Mouse (Mus musculus) neural tube, embryonic 15.5 days (tissue): Measurements from ENCODE around the gene Tmtc2. TPM values are rescaled to one million over a fixed set of nuclear protein-coding genes. Genes with fewer than 3 reads are reported as not detected.

ENCODE experiments used
- ATAC-seq: fragments of 200-750 bp; cut with Nextera tagmentation; 2 replicates; pipeline ENCODE4 v1.8.0; 2017; ENCODE audit warnings: mild to moderate bottlenecking, moderate TSS enrichment, moderate library complexity; ENCODE audit not compliant: low FRiP score
- H3K27ac ChIP-seq: fragments of 300-500 bp; sonication (generic); replicated peaks from 2 replicates; pipeline ENCODE4 v1.5.1; 2015; ENCODE audit warnings: mild to moderate bottlenecking, inconsistent platforms
- H3K27me3 ChIP-seq: fragments of 300-500 bp; sonication (generic); replicated peaks from 2 replicates; pipeline ENCODE4 v1.6.1; 2015; ENCODE audit warnings: inconsistent platforms
- H3K36me3 ChIP-seq: fragments of 300-500 bp; sonication (generic); 2 replicates; pipeline ENCODE4 v1.6.1; 2015; ENCODE audit warnings: inconsistent platforms
- H3K4me1 ChIP-seq: fragments of 300-500 bp; sonication (generic); 2 replicates; pipeline ENCODE4 v1.6.1; 2015; ENCODE audit warnings: inconsistent platforms
- H3K4me2 ChIP-seq: fragments of 300-500 bp; sonication (generic); 2 replicates; pipeline ENCODE4 v1.6.1; 2015; ENCODE audit warnings: inconsistent platforms, mild to moderate bottlenecking, moderate library complexity
- H3K4me3 ChIP-seq: fragments of 300-500 bp; sonication (generic); replicated peaks from 2 replicates; pipeline ENCODE4 v1.5.1; 2015; ENCODE audit warnings: mild to moderate bottlenecking, inconsistent platforms
- H3K9ac ChIP-seq: fragments of 300-500 bp; sonication (generic); replicated peaks from 2 replicates; pipeline ENCODE4 v1.6.1; 2015; ENCODE audit warnings: mild to moderate bottlenecking, inconsistent platforms
- H3K9me3 ChIP-seq: fragments of 300-500 bp; sonication (generic); replicated peaks from 2 replicates; pipeline ENCODE4 v1.6.1; 2016; ENCODE audit warnings: inconsistent platforms
- WGBS: fragments of 180-500 bp; shearing (Covaris S2); methylation state at CpG from one replicate; pipeline ENCODE4 v1.1.7; 2015; ENCODE audit warnings: mixed read lengths; 5-methylcytosine and 5-hydroxymethylcytosine counted together
- polyA plus RNA-seq: library from polyadenylated mRNA; unstranded; fragments of >200 nt; fragmentation: Nextera tagmentation; extraction: Ambion mirVana; gene quantifications from 2 replicates; pipeline ENCODE4 v1.2.1, GENCODE M21; 2015

Tmtc2 gene
- polyA plus RNA-seq = 7.3 and 7.8 TPM in 2 replicates

- Histone ChIP-seq H3K9ac (peak within 1 kb of the TSS; percentile 79), H3K27me3 (no peaks in the 10 kb centered on the region), H3K4me3 (peak within 1 kb of the TSS; percentile 78), H3K27ac (peak within 1 kb of the TSS; percentile 92), H3K36me3 (no peaks in the 10 kb centered on the region), H3K9me3 (no peaks in the 10 kb centered on the region), H3K4me2 (peak within 1 kb of the TSS; percentile 84), H3K4me1 (peaks cover 45% of the 10 kb centered on the region)
- under 1% methylated on average over 61 of the region's 61 CpGs for WGBS
- peak; percentile 97 for ATAC-seq
Observed at GRCm38 (mm10) chr10:105573908-105574694, at the start of gene Tmtc2. Gene Tmtc2, minus strand, starts transcription at chr10:105574451.

GRCm38 (mm10) chr10:105612117-105612516 lies 37.9 kb upstream of the Tmtc2 start:
- H3K4me2 ChIP-seq = no peak overlapping the region
- H3K9ac ChIP-seq = no peak overlapping the region
- no peaks in the 10 kb centered on the region for H3K36me3 ChIP-seq
- H3K4me3 ChIP-seq = no peak overlapping the region
- 83% methylated on average over 3 of the region's 3 CpGs for WGBS
- ATAC-seq = no peak
- H3K27me3 ChIP-seq = no peaks in the 10 kb centered on the region
- no peaks in the 10 kb centered on the region for H3K4me1 ChIP-seq
- no peak overlapping the region for H3K27ac ChIP-seq
- no peaks in the 10 kb centered on the region for H3K9me3 ChIP-seq

- ATAC-seq = no peak
- Histone ChIP-seq H3K4me1 (no peaks in the 10 kb centered on the region), H3K4me2 (no peak overlapping the region), H3K9me3 (no peaks in the 10 kb centered on the region), H3K27me3 (no peaks in the 10 kb centered on the region), H3K36me3 (no peaks in the 10 kb centered on the region), H3K9ac (no peak overlapping the region), H3K4me3 (no peak overlapping the region), H3K27ac (no peak overlapping the region)
- 87% methylated on average over 8 of the region's 8 CpGs for WGBS
Observed at GRCm38 (mm10) chr10:105598826-105599225, 24.6 kb upstream of the Tmtc2 start.

- Histone ChIP-seq H3K27ac (no peak overlapping the region), H3K4me3 (no peak overlapping the region), H3K27me3 (no peaks in the 10 kb centered on the region), H3K36me3 (no peaks in the 10 kb centered on the region), H3K4me1 (no peaks in the 10 kb centered on the region), H3K9me3 (no peaks in the 10 kb centered on the region), H3K9ac (no peak overlapping the region), H3K4me2 (no peak overlapping the region)
- WGBS = 85% methylated on average over 3 of the region's 3 CpGs
- ATAC-seq = no peak
Observed at GRCm38 (mm10) chr10:105597226-105597625, 23.0 kb upstream of the Tmtc2 start.

- Histone ChIP-seq H3K4me2 (no peak overlapping the region), H3K4me3 (no peak overlapping the region), H3K27me3 (no peaks in the 10 kb centered on the region), H3K4me1 (no peaks in the 10 kb centered on the region), H3K9ac (no peak overlapping the region), H3K36me3 (no peaks in the 10 kb centered on the region), H3K27ac (no peak overlapping the region), H3K9me3 (no peaks in the 10 kb centered on the region)
- 81% methylated on average over 7 of the region's 7 CpGs for WGBS
- ATAC-seq = no peak
Observed at GRCm38 (mm10) chr10:105595480-105596102, 21.3 kb upstream of the Tmtc2 start.

- H3K4me1 ChIP-seq = no peaks in the 10 kb centered on the region
- no peak overlapping the region for H3K4me3 ChIP-seq
- H3K27me3 ChIP-seq = no peaks in the 10 kb centered on the region
- H3K9ac ChIP-seq = no peak overlapping the region
- no peak overlapping the region for H3K27ac ChIP-seq
- ATAC-seq = no peak
- no peaks in the 10 kb centered on the region for H3K9me3 ChIP-seq
- no peak overlapping the region for H3K4me2 ChIP-seq
- H3K36me3 ChIP-seq = no peaks in the 10 kb centered on the region
Observed at GRCm38 (mm10) chr10:105588141-105588540, 13.9 kb upstream of the Tmtc2 start.

- Histone ChIP-seq H3K4me3 (no peak overlapping the region), H3K4me1 (peaks cover 20% of the 10 kb centered on the region), H3K36me3 (no peaks in the 10 kb centered on the region), H3K9ac (no peak overlapping the region), H3K9me3 (no peaks in the 10 kb centered on the region), H3K27ac (no peak overlapping the region), H3K4me2 (no peak overlapping the region), H3K27me3 (no peaks in the 10 kb centered on the region)
- no peak for ATAC-seq
- WGBS = 80% methylated on average over 2 of the region's 2 CpGs
Observed at GRCm38 (mm10) chr10:105579318-105579717, 5.1 kb upstream of the Tmtc2 start.

GRCm38 (mm10) chr10:105578291-105578845 lies 4.1 kb upstream of the Tmtc2 start:
- Histone ChIP-seq H3K27me3 (no peaks in the 10 kb centered on the region), H3K4me2 (peak overlapping the region; percentile 30), H3K4me3 (no peak overlapping the region), H3K36me3 (no peaks in the 10 kb centered on the region), H3K9ac (no peak overlapping the region), H3K4me1 (peaks cover 20% of the 10 kb centered on the region), H3K27ac (peak overlapping the region; percentile 11), H3K9me3 (no peaks in the 10 kb centered on the region)
- no peak for ATAC-seq
- WGBS = 39% methylated on average over 8 of the region's 8 CpGs

- under 1% methylated on average over 44 of the region's 44 CpGs for WGBS
- ATAC-seq = peak; percentile 77
- Histone ChIP-seq H3K36me3 (no peaks in the 10 kb centered on the region), H3K27me3 (no peaks in the 10 kb centered on the region), H3K4me2 (peak overlapping the region; percentile 84), H3K9me3 (no peaks in the 10 kb centered on the region), H3K4me3 (peak overlapping the region; percentile 78), H3K9ac (peak overlapping the region; percentile 79), H3K4me1 (peaks cover 45% of the 10 kb centered on the region), H3K27ac (peak overlapping the region; percentile 92)
Observed at GRCm38 (mm10) chr10:105574695-105575660, 727 bp upstream of the Tmtc2 start.

- Histone ChIP-seq H3K9me3 (no peaks in the 10 kb centered on the region), H3K4me2 (peak overlapping the region; percentile 84), H3K4me1 (peaks cover 42% of the 10 kb centered on the region), H3K4me3 (peak overlapping the region; percentile 78), H3K9ac (peak overlapping the region; percentile 79), H3K27ac (peak overlapping the region; percentile 92), H3K27me3 (no peaks in the 10 kb centered on the region), H3K36me3 (no peaks in the 10 kb centered on the region)
- ATAC-seq = no peak
- WGBS = 1% methylated on average over 37 of the region's 37 CpGs
Observed at GRCm38 (mm10) chr10:105573306-105573907, 844 bp downstream of the Tmtc2 start.

- H3K27me3 ChIP-seq = no peaks in the 10 kb centered on the region
- H3K4me1 ChIP-seq = peaks cover 37% of the 10 kb centered on the region
- 2% methylated on average over 16 of the region's 16 CpGs for WGBS
- H3K9ac ChIP-seq = peak overlapping the region; percentile 79
- no peak for ATAC-seq
- no peaks in the 10 kb centered on the region for H3K36me3 ChIP-seq
- H3K4me3 ChIP-seq = peak overlapping the region; percentile 78
- peak overlapping the region; percentile 84 for H3K4me2 ChIP-seq
- H3K9me3 ChIP-seq = no peaks in the 10 kb centered on the region
- no peak overlapping the region for H3K27ac ChIP-seq
Observed at GRCm38 (mm10) chr10:105572829-105573228, 1.4 kb downstream of the Tmtc2 start.
